Mouse (Mus musculus): Measurements from ENCODE around the gene Lrch4.
A peak's percentile ranks its signal among the peaks of the same experiment; 100 is the strongest.

- TF ChIP-seq CTCF (IDR thresholded peaks at IDR 0.05) (no peak), EP300 (IDR thresholded peaks at IDR 0.05) (peak; percentile 16; the same call in 1 of the 2 replicates)
Observed at GRCm38 (mm10) chr5:137633397-137634084, 4.6 kb downstream of the Lrch4 start.
